Mouse (Mus musculus) testis, postnatal 14 days (tissue): ENCODE results near the gene Psmb9.
"Not testable (repeated sequence)": the region's sequence is repeated elsewhere in the genome, so short reads cannot be mapped to it uniquely, and the experiment has no call there.

Source experiments
- DNase-seq: peaks from one replicate; pipeline ENCODE4 v3.0.0; 2021; ENCODE audit warnings: low spot score

The Psmb9 gene

GRCm38 (mm10) chr17:34187261-34187916 lies at the start of gene Psmb9, which contains the start of gene Tap1:
Gene Psmb9, minus strand, starts transcription at chr17:34187764.
Gene Tap1, plus strand, starts transcription at chr17:34187553.
- peak; percentile 89 for DNase-seq

- DNase-seq: no peak
Observed at GRCm38 (mm10) chr17:34236691-34237090, 49.1 kb upstream of the Psmb9 start.

GRCm38 (mm10) chr17:34234926-34235325 lies 47.4 kb upstream of the Psmb9 start:
- peak; percentile 23 for DNase-seq

DNA sequence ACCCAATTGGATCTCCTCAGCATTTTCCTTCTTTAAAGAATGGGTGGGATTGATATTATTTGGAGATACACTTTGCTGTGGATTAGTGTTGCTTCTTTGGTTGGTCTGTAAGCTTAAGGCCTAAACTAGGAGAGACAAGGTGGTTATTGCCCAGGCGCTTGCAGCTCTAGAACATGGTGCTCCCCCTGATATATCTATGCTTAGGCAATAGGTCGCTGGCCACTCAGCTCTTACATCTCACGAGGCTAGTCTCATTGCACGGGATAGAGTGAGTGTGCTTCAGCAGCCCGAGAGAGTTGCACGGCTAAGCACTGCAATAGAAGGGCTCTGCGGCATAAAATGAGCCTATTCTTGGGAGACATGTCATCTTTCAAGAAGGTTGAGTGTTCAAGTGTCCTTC lies 44.5 kb upstream of the Psmb9 start:
- DNase-seq: not testable (repeated sequence)

DNA sequence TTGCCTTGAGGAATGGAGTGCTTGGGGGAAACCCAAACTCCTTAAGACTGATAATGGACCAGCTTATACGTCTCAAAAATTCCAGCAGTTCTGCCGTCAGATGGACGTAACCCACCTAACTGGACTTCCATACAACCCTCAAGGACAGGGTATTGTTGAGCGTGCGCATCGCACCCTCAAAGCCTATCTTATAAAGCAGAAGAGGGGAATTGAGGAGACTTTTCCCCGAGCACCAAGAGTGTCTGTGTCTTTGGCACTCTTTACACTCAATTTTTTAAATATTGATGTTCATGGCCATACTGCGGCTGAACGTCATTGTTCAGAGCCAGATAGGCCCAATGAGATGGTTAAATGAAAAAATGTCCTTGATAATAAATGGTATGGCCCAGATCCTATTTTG lies 43.4 kb upstream of the Psmb9 start:
- not testable (repeated sequence) for DNase-seq

DNA sequence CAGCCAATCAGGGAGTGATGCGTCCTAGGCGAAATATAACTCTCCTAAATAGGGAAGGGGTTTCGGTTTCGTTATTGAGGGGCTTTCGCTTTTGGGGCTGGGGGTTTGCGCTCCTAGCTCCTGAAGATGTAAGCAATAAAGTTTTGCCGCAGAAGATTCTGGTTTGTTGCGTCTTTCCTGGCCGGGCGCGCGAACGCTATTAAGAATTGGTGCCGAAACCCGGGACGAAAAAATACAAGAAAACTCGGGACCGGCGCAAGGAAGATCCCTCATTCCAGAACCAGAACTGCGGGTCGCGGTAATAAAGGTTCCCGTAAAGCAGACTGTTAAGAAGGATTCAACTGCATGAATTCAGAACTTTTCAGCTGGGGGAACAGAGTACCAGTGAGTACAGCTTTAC lies 38.3 kb upstream of the Psmb9 start:
- not testable (repeated sequence) for DNase-seq

GRCm38 (mm10) chr17:34225426-34225825 lies 37.9 kb upstream of the Psmb9 start:
- no peak for DNase-seq

DNA sequence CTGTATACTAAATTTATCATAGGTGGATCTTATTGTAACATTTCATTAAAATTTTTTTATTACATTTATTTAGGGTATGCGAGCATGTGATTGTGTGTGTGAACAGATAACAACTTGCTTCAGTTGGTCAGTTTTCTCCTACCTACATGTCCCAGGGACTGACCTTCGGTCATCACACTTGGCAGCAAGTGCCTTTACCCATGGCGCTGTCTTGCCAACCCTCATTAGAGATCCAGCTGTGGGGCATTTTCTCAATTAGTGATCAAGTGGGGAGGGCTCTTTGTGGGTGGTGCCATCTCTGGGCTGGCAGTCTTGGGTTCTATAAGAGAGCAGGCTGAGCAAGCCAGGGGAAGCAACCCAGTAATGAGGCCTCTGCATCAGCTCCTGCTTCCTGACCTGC lies 37.3 kb upstream of the Psmb9 start:
- DNase-seq: no peak

GRCm38 (mm10) chr17:34220401-34220800 lies 32.8 kb upstream of the Psmb9 start:
- DNase-seq: not testable (repeated sequence)

DNA sequence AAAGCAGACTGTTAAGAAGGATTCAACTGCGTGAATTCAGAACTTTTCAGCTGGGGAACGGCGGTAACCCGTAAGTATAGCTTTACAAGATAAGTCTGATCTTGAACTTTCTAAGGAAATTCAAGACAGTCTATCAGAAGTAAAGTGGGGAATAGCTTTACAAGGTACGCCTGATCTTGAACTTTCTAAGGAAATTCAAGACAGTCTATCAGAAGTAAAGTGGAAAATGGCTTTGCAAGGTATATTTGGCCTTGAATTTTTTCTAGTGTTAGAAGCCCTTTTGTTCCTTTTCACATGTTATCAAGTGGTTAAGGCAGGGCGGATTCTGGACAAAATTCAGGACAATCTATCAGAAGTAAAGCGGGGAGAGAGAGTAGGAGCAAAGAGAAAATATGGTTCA lies 32.2 kb upstream of the Psmb9 start:
- DNase-seq: peak; percentile 56

DNA sequence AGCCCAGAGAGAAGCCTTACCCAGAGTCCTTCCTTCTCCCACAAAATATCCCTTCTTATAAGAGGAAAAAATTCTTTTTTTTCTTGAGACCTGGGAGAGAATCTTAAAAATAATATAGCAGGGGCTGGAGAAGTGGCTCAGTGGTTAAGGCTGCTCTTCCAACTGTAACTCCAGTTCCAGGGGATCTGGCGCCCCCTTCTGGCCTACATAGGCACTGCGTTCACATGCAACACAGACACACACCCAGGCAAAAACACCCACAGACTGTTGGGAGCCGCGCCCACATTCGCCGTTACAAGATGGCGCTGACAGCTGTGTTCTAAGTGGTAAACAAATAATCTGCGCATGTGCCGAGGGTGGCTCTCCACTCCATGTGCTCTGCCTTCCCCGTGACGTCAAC lies 31.5 kb upstream of the Psmb9 start:
- not testable (repeated sequence) for DNase-seq

- DNase-seq: peak; percentile 45
Observed at GRCm38 (mm10) chr17:34218675-34219074, 31.1 kb upstream of the Psmb9 start.

DNA sequence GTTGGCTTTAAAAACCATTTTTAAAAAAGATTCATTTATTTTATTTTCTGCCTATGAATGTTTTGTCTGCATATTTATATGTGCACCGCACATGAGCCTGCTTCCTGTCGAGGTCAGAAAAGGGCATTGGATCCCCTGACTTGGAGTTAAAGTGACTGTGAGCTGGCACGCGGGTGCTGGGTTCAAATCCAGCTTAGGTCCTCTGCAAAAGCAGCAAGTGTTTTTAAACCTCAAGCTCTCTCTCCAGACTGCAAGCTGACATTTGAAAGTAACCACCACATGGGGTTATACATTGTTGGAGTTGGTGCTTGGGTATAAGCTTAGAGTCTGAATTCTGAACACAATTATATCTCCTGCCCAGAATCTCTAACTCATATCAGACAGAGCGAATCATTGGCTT lies 30.4 kb upstream of the Psmb9 start:
- DNase-seq: no peak

DNA sequence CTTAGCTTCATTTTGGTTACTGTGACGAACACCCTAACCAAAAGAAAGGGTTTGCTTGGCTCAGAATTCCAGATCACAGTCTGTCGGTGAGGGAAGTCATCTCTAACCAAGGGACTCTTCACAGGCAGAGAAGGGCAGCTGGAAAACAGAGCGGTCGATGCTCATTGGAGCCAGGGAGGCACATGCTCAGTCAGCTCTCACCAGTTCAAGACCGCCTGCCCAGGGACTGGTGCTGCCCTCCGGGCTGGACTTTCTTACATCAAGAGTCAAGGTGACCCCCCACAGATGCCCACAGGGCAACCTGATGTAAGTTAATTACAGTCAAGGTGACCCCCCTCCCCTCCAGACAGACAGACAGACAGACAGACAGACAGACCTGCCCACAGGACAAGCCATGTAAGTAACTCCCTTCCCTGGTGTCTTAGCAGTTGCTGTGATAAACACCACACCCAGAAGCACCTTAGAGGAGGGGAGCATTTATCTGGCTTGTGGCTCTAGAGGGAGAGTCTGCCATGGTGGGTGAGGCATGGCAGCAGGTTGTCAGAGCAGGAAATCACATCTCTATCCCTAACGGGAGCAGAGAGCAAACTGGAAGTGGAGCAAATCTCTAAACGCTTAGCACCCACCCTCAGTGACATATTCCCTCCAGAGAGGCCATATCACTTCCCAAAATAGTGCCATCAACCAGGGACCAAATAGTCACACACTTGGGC lies 29.8 kb upstream of the Psmb9 start:
- DNase-seq: no peak

GRCm38 (mm10) chr17:34215176-34215575 lies 27.6 kb upstream of the Psmb9 start:
- DNase-seq: no peak

DNA sequence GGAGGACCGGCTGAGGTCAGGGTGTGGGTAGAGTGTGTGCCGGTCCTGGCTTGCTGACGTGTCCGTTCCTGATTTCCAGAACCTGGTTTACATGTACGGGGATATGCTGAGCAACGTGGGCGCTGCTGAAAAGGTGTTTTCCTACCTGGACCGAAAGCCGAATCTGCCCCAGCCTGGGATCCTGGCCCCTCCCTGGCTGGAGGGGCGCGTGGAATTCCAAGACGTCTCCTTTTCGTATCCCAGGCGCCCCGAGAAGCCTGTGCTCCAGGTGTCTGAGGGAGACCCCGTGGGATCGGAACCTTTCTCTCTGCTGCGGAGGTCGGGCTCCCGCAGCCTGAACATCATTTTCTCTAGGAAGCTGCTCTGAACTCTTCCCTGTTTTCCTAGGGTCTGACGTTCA lies 26.4 kb upstream of the Psmb9 start:
- no peak for DNase-seq

GRCm38 (mm10) chr17:34211746-34212365 lies 24.3 kb upstream of the Psmb9 start:
- no peak for DNase-seq

- no peak for DNase-seq
Observed at GRCm38 (mm10) chr17:34210599-34210998, 23.0 kb upstream of the Psmb9 start.

DNA sequence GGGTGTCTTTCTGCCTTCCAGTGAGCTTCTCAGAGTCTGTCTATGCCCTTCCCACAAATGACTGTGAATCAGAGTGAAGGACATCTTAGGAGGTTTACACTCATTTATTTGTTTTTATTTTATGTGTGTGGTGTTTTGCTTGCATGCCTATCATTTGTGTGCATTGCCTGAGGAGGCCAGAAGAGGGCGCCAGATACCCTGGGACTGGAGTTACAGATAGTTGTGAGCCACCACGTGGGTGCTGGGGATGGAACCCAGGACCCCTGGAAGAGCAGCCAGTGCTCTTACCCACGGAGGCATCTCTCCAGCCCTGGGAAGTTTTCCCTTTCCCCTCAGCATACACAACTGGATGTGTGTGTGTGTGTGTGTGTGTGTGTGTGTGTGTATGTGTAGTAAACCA lies 22.1 kb upstream of the Psmb9 start:
- no peak for DNase-seq

DNA sequence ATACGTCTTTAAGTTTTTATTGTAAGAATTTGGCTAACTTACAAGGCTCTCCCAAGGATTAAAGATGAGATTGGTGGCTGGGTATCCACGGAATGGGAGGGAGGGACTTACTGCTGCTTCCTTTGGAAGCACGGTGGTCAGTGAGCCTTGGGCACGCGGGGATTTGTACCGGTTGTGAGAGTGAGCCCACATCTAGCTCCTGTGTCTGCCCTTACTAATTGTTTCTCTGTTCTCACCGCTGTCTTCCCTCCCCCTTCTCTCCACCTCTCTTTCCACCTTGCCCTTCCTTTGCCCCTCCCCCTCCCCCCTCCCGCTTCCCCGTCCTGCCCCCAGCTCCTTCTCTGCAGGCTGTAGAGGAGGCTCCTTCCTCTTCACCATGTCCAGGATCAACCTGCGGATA lies 20.9 kb upstream of the Psmb9 start:
- no peak for DNase-seq

DNA sequence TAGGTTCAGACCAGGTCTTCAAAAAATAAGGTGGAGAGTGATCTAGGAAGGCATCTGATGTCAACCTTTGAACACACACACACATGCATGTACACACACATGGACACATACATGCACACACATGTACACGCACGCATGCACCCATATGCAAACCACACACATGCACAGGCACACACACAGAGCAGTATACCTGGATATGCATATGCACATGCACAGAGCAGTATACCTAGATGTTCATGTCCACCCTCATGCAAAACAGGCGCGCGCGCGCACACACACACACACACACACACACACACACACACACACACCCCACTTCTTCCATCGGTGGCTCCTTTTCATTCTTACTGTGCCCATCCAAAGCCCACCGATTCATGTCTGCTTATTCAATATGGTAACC lies 20.3 kb upstream of the Psmb9 start:
- DNase-seq: no peak

GRCm38 (mm10) chr17:34207456-34207855 lies 19.9 kb upstream of the Psmb9 start:
- DNase-seq: no peak

DNA sequence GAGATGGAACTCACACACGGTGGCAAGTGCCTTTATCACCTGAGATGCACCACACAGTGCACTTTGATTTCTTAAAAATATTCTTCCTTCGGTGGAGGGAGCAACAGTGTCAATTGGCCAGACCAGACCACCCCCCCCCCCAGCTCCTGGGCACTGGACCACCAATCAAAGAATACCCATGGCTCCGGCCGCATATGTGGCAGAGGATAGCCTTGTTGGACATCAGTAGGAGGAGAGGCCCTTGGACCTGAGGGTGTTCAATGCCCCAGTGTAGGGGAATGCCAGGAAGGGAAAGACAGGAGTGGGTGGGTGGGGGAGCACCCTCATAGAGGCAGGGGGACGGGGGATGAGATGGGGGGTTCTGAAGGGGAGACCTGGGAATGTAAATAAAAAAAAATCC lies 19.2 kb upstream of the Psmb9 start:
- no peak for DNase-seq
